Comparison of ENCODE assay signal across 14 mouse cellular contexts in genomic region chr9:109813424-109813823, GRCm38 (mm10). TPM values are rescaled to one million over a fixed set of nuclear protein-coding genes. Genes with fewer than 3 reads are reported as not detected.
A peak's percentile ranks its signal among the peaks of the same experiment; 100 is the strongest.
DNase-seq lines count a peak whose midpoint lies in the region; ATAC-seq lines count a peak whose summit lies in the region.
"Had no signal": no experiment of that assay in that cellular context is flagged by ENCODE, and none has a peak within 500 bp of the region (broad histone marks: within the 10 kb centered on the region; RNA-seq: fewer than 3 reads in every experiment).

No protein-coding gene starts in this region.

- H3K4me3 ChIP-seq in forebrain, embryonic 15.5 days: no peak overlapping the region
- no peak overlapping the region for H3K4me3 ChIP-seq in forebrain, embryonic 12.5 days (replicated peaks)
- H3K4me3 ChIP-seq in kidney, embryonic 16.5 days (ENCODE audit: low read length): no peak overlapping the region
- H3K4me3 ChIP-seq in midbrain, embryonic 16.5 days (ENCODE audit: low read depth, low read length): no peak overlapping the region
- H3K4me3 ChIP-seq in midbrain, embryonic 10.5 days: no peak overlapping the region
- H3K4me3 ChIP-seq in neural tube, embryonic 13.5 days: no peak overlapping the region
- H3K4me3 ChIP-seq: erythroblast, embryonic 14.5 days; limb, embryonic 12.5 days had no signal

- no peaks in the 10 kb centered on the region for H3K9me3 ChIP-seq in forebrain, embryonic 15.5 days
- no peaks in the 10 kb centered on the region for H3K9me3 ChIP-seq in forebrain, embryonic 12.5 days
- H3K9me3 ChIP-seq in kidney, embryonic 16.5 days (ENCODE audit: low read length): no peaks in the 10 kb centered on the region
- H3K9me3 ChIP-seq in midbrain, embryonic 16.5 days (replicated peaks; ENCODE audit: control insufficient read depth, low read length, poor library complexity, severe bottlenecking): no peaks in the 10 kb centered on the region
- no peaks in the 10 kb centered on the region for H3K9me3 ChIP-seq in midbrain, embryonic 10.5 days (replicated peaks)
- H3K9me3 ChIP-seq in neural tube, embryonic 13.5 days: no peaks in the 10 kb centered on the region
- H3K9me3 ChIP-seq: limb, embryonic 12.5 days had no signal

- no peaks in the 10 kb centered on the region for H3K36me3 ChIP-seq in forebrain, embryonic 15.5 days
- no peaks in the 10 kb centered on the region for H3K36me3 ChIP-seq in forebrain, embryonic 12.5 days (replicated peaks)
- H3K36me3 ChIP-seq in kidney, embryonic 16.5 days (ENCODE audit: insufficient read depth, low read length): no peaks in the 10 kb centered on the region
- no peaks in the 10 kb centered on the region for H3K36me3 ChIP-seq in midbrain, embryonic 16.5 days (ENCODE audit: control insufficient read depth, insufficient read depth, low read length)
- no peaks in the 10 kb centered on the region for H3K36me3 ChIP-seq in midbrain, embryonic 10.5 days
- no peaks in the 10 kb centered on the region for H3K36me3 ChIP-seq in neural tube, embryonic 13.5 days
- H3K36me3 ChIP-seq: limb, embryonic 12.5 days had no signal

- no peaks in the 10 kb centered on the region for H3K4me1 ChIP-seq in forebrain, embryonic 15.5 days
- peaks cover 5% of the 10 kb centered on the region; the same call in 1 of the 2 replicates for H3K4me1 ChIP-seq in forebrain, embryonic 12.5 days
- H3K4me1 ChIP-seq in kidney, embryonic 16.5 days (ENCODE audit: insufficient read depth, low read length): peaks cover 10% of the 10 kb centered on the region; the same call in 1 of the 2 replicates
- H3K4me1 ChIP-seq in midbrain, embryonic 16.5 days (ENCODE audit: control insufficient read depth, insufficient read depth, low read length): peaks cover 3% of the 10 kb centered on the region; the same call in 1 of the 2 replicates
- H3K4me1 ChIP-seq in midbrain, embryonic 10.5 days: no peaks in the 10 kb centered on the region
- H3K4me1 ChIP-seq in neural tube, embryonic 13.5 days (replicated peaks): peaks cover 10% of the 10 kb centered on the region; the same call in 1 of the 2 replicates
- H3K4me1 ChIP-seq: limb, embryonic 12.5 days had no signal

- 0 out of 2 replicates have a peak, but pooled peaks have one; percentile 26 for ATAC-seq in forebrain, embryonic 15.5 days (replicated peaks)
- no peak for ATAC-seq in forebrain, embryonic 12.5 days (ENCODE audit: low FRiP score)
- ATAC-seq in kidney, embryonic 16.5 days (ENCODE audit: low FRiP score, low TSS enrichment): peak; percentile 82; the same call in 1 of the 2 replicates
- ATAC-seq in midbrain, embryonic 16.5 days: no peak
- ATAC-seq in neural tube, embryonic 13.5 days (ENCODE audit: low read depth): peak; percentile 43; the same call in 1 of the 2 replicates

- 0 out of 2 replicates have a peak overlapping the region, but pooled peaks have one; percentile 7 for H3K27ac ChIP-seq in forebrain, embryonic 15.5 days (replicated peaks)
- H3K27ac ChIP-seq in forebrain, embryonic 12.5 days: no peak overlapping the region
- H3K27ac ChIP-seq in kidney, embryonic 16.5 days (ENCODE audit: low read length): peak overlapping the region; percentile 53; the same call in 1 of the 2 replicates
- 0 out of 2 replicates have a peak overlapping the region, but pooled peaks have one; percentile 37 for H3K27ac ChIP-seq in midbrain, embryonic 16.5 days (ENCODE audit: low read length)
- no peak overlapping the region for H3K27ac ChIP-seq in midbrain, embryonic 10.5 days (replicated peaks)
- H3K27ac ChIP-seq in neural tube, embryonic 13.5 days (replicated peaks): no peak overlapping the region
- H3K27ac ChIP-seq: limb, embryonic 12.5 days had no signal

- H3K9ac ChIP-seq in forebrain, embryonic 15.5 days (replicated peaks): no peak overlapping the region
- H3K9ac ChIP-seq in forebrain, embryonic 12.5 days: no peak overlapping the region
- no peak overlapping the region for H3K9ac ChIP-seq in kidney, embryonic 16.5 days (replicated peaks; ENCODE audit: low read length)
- no peak overlapping the region for H3K9ac ChIP-seq in midbrain, embryonic 16.5 days (ENCODE audit: low read depth, low read length)
- H3K9ac ChIP-seq in neural tube, embryonic 13.5 days: peak overlapping the region; percentile 31; the same call in 1 of the 2 replicates
- H3K9ac ChIP-seq: limb, embryonic 12.5 days had no signal

- 36% methylated on average over 7 of the region's 7 CpGs for WGBS in forebrain, embryonic 15.5 days
- WGBS in forebrain, embryonic 12.5 days: 43% methylated on average over 7 of the region's 7 CpGs
- 49% methylated on average over 7 of the region's 7 CpGs for WGBS in kidney, embryonic 16.5 days
- WGBS in midbrain, embryonic 16.5 days: 33% methylated on average over 7 of the region's 7 CpGs
- 79% methylated on average over 7 of the region's 7 CpGs for WGBS in midbrain, embryonic 10.5 days
- WGBS in neural tube, embryonic 13.5 days: 25% methylated on average over 7 of the region's 7 CpGs

- no peak for DNase-seq in kidney, adult 18-20 months
- no peak for DNase-seq in midbrain, embryonic 10.5 days (ENCODE audit: low spot score)
- no peak for DNase-seq in spleen, postnatal 10 days (ENCODE audit: low spot score in 2 of 2)
- DNase-seq: kidney, adult 2 months; lung, adult 2 months had no signal

- H3K27me3 ChIP-seq in forebrain, embryonic 15.5 days: no peaks in the 10 kb centered on the region
- H3K27me3 ChIP-seq in forebrain, embryonic 12.5 days: 0 out of 2 replicates have a peak, but pooled peaks cover 5% of the 10 kb centered on the region
- H3K27me3 ChIP-seq in kidney, embryonic 16.5 days (ENCODE audit: insufficient read depth, low read length): no peaks in the 10 kb centered on the region
- no peaks in the 10 kb centered on the region for H3K27me3 ChIP-seq in midbrain, embryonic 16.5 days (ENCODE audit: control insufficient read depth, insufficient read depth, low read depth, low read length)
- H3K27me3 ChIP-seq in midbrain, embryonic 10.5 days (ENCODE audit: low read depth, poor library complexity, severe bottlenecking): no peaks in the 10 kb centered on the region
- no peaks in the 10 kb centered on the region for H3K27me3 ChIP-seq in neural tube, embryonic 13.5 days
- H3K27me3 ChIP-seq: limb, embryonic 12.5 days had no signal

- no peak overlapping the region for H3K4me2 ChIP-seq in forebrain, embryonic 15.5 days (replicated peaks)
- H3K4me2 ChIP-seq in forebrain, embryonic 12.5 days: no peak overlapping the region
- H3K4me2 ChIP-seq in kidney, embryonic 16.5 days (replicated peaks; ENCODE audit: low read depth, low read length): no peak overlapping the region
- H3K4me2 ChIP-seq in midbrain, embryonic 16.5 days (ENCODE audit: low read length): 0 out of 2 replicates have a peak overlapping the region, but pooled peaks have one; percentile 12
- H3K4me2 ChIP-seq in neural tube, embryonic 13.5 days: no peak overlapping the region
- H3K4me2 ChIP-seq: limb, embryonic 12.5 days had no signal

RNA-seq across cellular contexts. Expression of gene Spink8, which starts 1.3 kb away (rescaled TPM):
- polyA plus RNA-seq in forebrain, embryonic 15.5 days (2015; fragmentation: Nextera tagmentation; extraction: Ambion mirVana): not detected in 2 replicates
- polyA plus RNA-seq in forebrain, embryonic 12.5 days (2016; fragmentation: Nextera tagmentation; extraction: Ambion mirVana): not detected in 2 replicates
- polyA plus RNA-seq in kidney, embryonic 16.5 days (2015; fragmentation: Nextera tagmentation; extraction: Ambion mirVana): 14.9 and 17.3 TPM in 2 replicates
- polyA plus RNA-seq in midbrain, embryonic 16.5 days (2015; fragmentation: Nextera tagmentation; extraction: Ambion mirVana): 0.31 TPM in 1 of 2 replicates, not detected in the other
- polyA plus RNA-seq in midbrain, embryonic 10.5 days (2016; fragmentation: Nextera tagmentation; extraction: Ambion mirVana): not detected in 2 replicates
- not detected in 2 replicates for polyA plus RNA-seq in neural tube, embryonic 13.5 days (2015; fragmentation: Nextera tagmentation; extraction: Ambion mirVana)
- polyA plus RNA-seq: C2C12; erythroblast, embryonic 14.5 days; limb, embryonic 12.5 days; lung, adult 2 months had no signal

RNA-seq across cellular contexts. Expression of gene Nme6, which starts 19.1 kb away (rescaled TPM):
- polyA plus RNA-seq in forebrain, embryonic 15.5 days (2015; fragmentation: Nextera tagmentation; extraction: Ambion mirVana): 55.7 and 60.6 TPM in 2 replicates
- polyA plus RNA-seq in forebrain, embryonic 12.5 days (2016; fragmentation: Nextera tagmentation; extraction: Ambion mirVana): 82.0 and 89.8 TPM in 2 replicates
- polyA plus RNA-seq in kidney, embryonic 16.5 days (2015; fragmentation: Nextera tagmentation; extraction: Ambion mirVana): 77.8 and 79.1 TPM in 2 replicates
- polyA plus RNA-seq in midbrain, embryonic 16.5 days (2015; fragmentation: Nextera tagmentation; extraction: Ambion mirVana): 64.9 and 69.9 TPM in 2 replicates
- 109 and 126 TPM in 2 replicates for polyA plus RNA-seq in midbrain, embryonic 10.5 days (2016; fragmentation: Nextera tagmentation; extraction: Ambion mirVana)
- polyA plus RNA-seq in neural tube, embryonic 13.5 days (2015; fragmentation: Nextera tagmentation; extraction: Ambion mirVana): 56.0 and 58.9 TPM in 2 replicates

RNA-seq across cellular contexts. Expression of gene Fbxw27, which starts 23.0 kb away (rescaled TPM):
- 0.14 TPM in 1 of 2 replicates, not detected in the other for polyA plus RNA-seq in forebrain, embryonic 15.5 days (2015; fragmentation: Nextera tagmentation; extraction: Ambion mirVana)
- polyA plus RNA-seq in forebrain, embryonic 12.5 days (2016; fragmentation: Nextera tagmentation; extraction: Ambion mirVana): not detected in 2 replicates
- polyA plus RNA-seq in kidney, embryonic 16.5 days (2015; fragmentation: Nextera tagmentation; extraction: Ambion mirVana): not detected in 2 replicates
- polyA plus RNA-seq in midbrain, embryonic 16.5 days (2015; fragmentation: Nextera tagmentation; extraction: Ambion mirVana): not detected in 2 replicates
- not detected in 2 replicates for polyA plus RNA-seq in midbrain, embryonic 10.5 days (2016; fragmentation: Nextera tagmentation; extraction: Ambion mirVana)
- not detected in 2 replicates for polyA plus RNA-seq in neural tube, embryonic 13.5 days (2015; fragmentation: Nextera tagmentation; extraction: Ambion mirVana)
- polyA plus RNA-seq: C2C12; erythroblast, embryonic 14.5 days; kidney, adult 2 months; limb, embryonic 12.5 days; lung, adult 2 months had no signal

RNA-seq across cellular contexts. Expression of gene Camp, which starts 36.0 kb away (rescaled TPM):
- polyA plus RNA-seq in forebrain, embryonic 15.5 days (2015; fragmentation: Nextera tagmentation; extraction: Ambion mirVana): 0.47 and 0.60 TPM in 2 replicates
- 0.61 and 0.91 TPM in 2 replicates for polyA plus RNA-seq in forebrain, embryonic 12.5 days (2016; fragmentation: Nextera tagmentation; extraction: Ambion mirVana)
- polyA plus RNA-seq in kidney, embryonic 16.5 days (2015; fragmentation: Nextera tagmentation; extraction: Ambion mirVana): 1.4 and 2.2 TPM in 2 replicates
- 0.29 and 0.68 TPM in 2 replicates for polyA plus RNA-seq in midbrain, embryonic 16.5 days (2015; fragmentation: Nextera tagmentation; extraction: Ambion mirVana)
- 0.16 TPM in 1 of 2 replicates, not detected in the other for polyA plus RNA-seq in midbrain, embryonic 10.5 days (2016; fragmentation: Nextera tagmentation; extraction: Ambion mirVana)
- 1.3 and 2.4 TPM in 2 replicates for polyA plus RNA-seq in neural tube, embryonic 13.5 days (2015; fragmentation: Nextera tagmentation; extraction: Ambion mirVana)
- polyA plus RNA-seq: C2C12; kidney, adult 2 months; testis, adult 2 months had no signal

Comparison
In these comparisons a context has a peak if more than half of its experiments do, and no peak if none do; other contexts are left out.
1. ATAC-seq: peak in forebrain, embryonic 15.5 days (single experiment), kidney, embryonic 16.5 days (single experiment) and neural tube, embryonic 13.5 days (single experiment); none in forebrain, embryonic 12.5 days (single experiment) and midbrain, embryonic 16.5 days (single experiment).
2. H3K27ac ChIP-seq: peak in forebrain, embryonic 15.5 days (single experiment), kidney, embryonic 16.5 days (single experiment) and midbrain, embryonic 16.5 days (single experiment); none in forebrain, embryonic 12.5 days (single experiment), midbrain, embryonic 10.5 days (single experiment) and neural tube, embryonic 13.5 days (single experiment).
3. RNA of gene Spink8, which starts 1.3 kb away (polyA plus RNA-seq): 14.9 to 17.3 TPM in kidney, embryonic 16.5 days; 0.31 TPM in midbrain, embryonic 16.5 days, not detected in midbrain, embryonic 10.5 days, not detected in neural tube, embryonic 13.5 days, not detected in forebrain, embryonic 15.5 days and not detected in forebrain, embryonic 12.5 days; every median in the first group is over 10 times any median in the second.